Mouse (Mus musculus) frontal cortex, postnatal 36 days (tissue): ENCODE results near the gene Bzw2.

ENCODE experiments used
- DNase-seq, 2 experiments: peaks; one replicate each; pipeline ENCODE4 v3.0.0; 2022; ENCODE audit warnings: low spot score in 2 of 2

The Bzw2 gene

GRCm38 (mm10) chr12:36070231-36070630 lies 87.6 kb downstream of the Bzw2 start:
- DNase-seq: no peak

DNA sequence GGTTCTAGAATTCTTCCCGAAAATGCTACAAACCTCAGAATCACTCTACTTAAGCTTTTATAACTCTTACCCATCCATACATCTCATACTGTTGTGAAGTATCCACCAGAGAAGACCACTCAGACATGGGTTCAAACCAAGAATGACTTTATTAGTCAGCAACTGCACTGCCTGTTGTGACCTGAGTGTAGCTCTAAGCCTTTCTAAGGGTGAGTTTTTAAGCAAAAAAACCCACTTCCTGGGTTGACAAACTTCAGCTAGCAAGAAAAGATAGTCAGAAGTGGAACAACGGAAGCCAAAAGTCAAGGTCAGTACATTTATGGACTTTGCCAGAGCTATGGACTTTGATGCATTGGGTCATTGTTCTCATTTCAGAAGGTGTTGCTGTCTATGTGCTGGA lies 90.3 kb downstream of the Bzw2 start:
- no peak for DNase-seq

DNA sequence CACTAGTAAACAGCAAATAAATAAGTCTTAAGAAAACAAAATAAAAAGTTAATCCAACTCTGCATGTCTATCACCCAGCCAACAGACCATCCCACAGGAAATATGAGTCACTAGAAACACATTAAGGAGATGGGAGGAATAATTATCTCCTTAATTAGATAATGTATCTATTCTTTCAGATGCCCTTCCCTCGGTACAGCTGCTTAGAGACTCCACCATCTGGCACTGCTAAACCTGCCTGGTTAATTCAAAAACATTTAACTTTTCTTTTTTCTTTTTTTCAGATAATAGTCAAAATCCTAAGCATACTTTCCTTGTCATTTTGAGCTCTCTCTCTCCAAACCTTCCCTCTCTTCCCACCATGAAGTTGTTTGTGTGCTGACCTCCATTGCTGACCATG lies 92.0 kb downstream of the Bzw2 start:
- DNase-seq: peak in 1 of 2 experiments; percentile 38

GRCm38 (mm10) chr12:36057699-36058098 lies 100.2 kb downstream of the Bzw2 start:
- DNase-seq: no peak

GRCm38 (mm10) chr12:36050276-36050675 lies 107.6 kb downstream of the Bzw2 start:
- no peak for DNase-seq

GRCm38 (mm10) chr12:36047593-36047992 lies 110.3 kb downstream of the Bzw2 start:
- no peak for DNase-seq

GRCm38 (mm10) chr12:36046196-36046595 lies 111.7 kb downstream of the Bzw2 start:
- DNase-seq: no peak

DNA sequence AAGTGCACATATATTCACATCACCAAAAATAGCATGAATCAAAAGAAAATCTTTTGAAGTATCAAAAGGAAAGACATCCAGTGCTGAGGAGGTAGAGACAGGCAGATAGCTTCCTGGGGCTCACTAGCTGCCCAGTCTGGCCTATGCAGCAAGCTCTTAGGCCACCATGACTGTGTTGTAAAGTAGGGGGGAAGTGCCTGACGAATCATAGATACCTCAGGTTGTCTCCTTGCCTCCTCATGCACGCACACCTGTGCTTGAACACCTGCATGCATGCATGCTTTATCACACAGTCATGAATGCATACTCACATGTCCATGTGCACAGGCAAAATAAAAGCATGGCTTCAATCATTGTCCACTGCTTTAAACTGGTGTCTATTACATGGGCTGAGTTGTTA lies 113.2 kb downstream of the Bzw2 start:
- DNase-seq: no peak

GRCm38 (mm10) chr12:36042348-36042778 lies 115.5 kb downstream of the Bzw2 start, which contains the start of gene Tspan13:
Gene Tspan13, minus strand, starts transcription at chr12:36042500.
- DNase-seq: peak; percentile 92 to 93
